Comparison of ENCODE assay signal across 29 mouse cellular contexts in the genomic region with DNA sequence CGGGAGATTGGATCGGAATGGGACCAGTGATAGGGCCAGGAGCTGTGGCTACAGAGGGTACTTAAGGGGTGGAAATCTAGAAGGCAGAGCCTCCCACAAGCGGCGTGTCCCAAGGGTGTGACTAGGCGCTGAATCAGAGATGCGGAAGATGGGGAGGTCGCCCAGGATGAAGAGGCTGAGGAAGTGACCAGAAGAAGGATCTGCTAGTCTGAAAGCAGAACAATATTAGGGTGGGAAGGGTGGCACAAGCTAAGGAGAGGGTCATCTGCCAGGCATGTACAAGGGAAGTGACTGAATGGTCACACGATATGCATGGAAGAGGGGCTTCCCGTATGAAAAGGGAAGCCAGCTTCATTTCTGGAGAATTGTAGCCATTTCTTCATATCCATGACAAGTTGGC.
DNase-seq lines count a peak whose midpoint lies in the region; ATAC-seq and TF ChIP-seq lines count a peak whose summit lies in the region.
"Had no signal": no experiment of that assay in that cellular context is flagged by ENCODE, and none has a peak within 500 bp of the region (broad histone marks: within the 10 kb centered on the region; RNA-seq: fewer than 3 reads in every experiment).

No protein-coding gene starts in this region.

- H3K36me3 ChIP-seq in hindbrain, embryonic 14.5 days (replicated peaks; ENCODE audit: control insufficient read depth, insufficient read depth), result no peaks in the 10 kb centered on the region
- H3K36me3 ChIP-seq: embryonic facial prominence, embryonic 10.5 days; embryonic facial prominence, embryonic 15.5 days; forebrain, embryonic 12.5 days; heart, embryonic 15.5 days; hindbrain, embryonic 12.5 days; midbrain, embryonic 12.5 days; neural tube, embryonic 15.5 days had no signal

- TF ChIP-seq POLR2A in lung, adult 2 months (IDR thresholded peaks at IDR 0.05; ENCODE audit: borderline replicate concordance, extremely low read depth, low read depth, low read length), result no peak

- WGBS in lung, adult 2 months, result 78% methylated on average over 9 of the region's 9 CpGs
- 96% methylated on average over 9 of the region's 9 CpGs for WGBS in hindbrain, embryonic 14.5 days

- no peak overlapping the region for H3K27ac ChIP-seq in hindbrain, embryonic 14.5 days
- H3K27ac ChIP-seq: embryonic facial prominence, embryonic 10.5 days; embryonic facial prominence, embryonic 15.5 days; forebrain, embryonic 12.5 days; heart, embryonic 15.5 days; hindbrain, embryonic 12.5 days; liver, embryonic 14.5 days; midbrain, embryonic 12.5 days; neural tube, embryonic 15.5 days had no signal

- no peak for TF ChIP-seq CTCF in lung, adult 2 months (IDR thresholded peaks at IDR 0.05; ENCODE audit: insufficient read depth, low read length)

- intact Hi-C loops in gastrocnemius, postnatal 14 days (cut with DNase I; ENCODE audit: low total_unique reads), result no loop called here

- peak; percentile 71 for ATAC-seq in megakaryocyte, adult 5-6 weeks (ENCODE audit: poor library complexity, severe bottlenecking)
- ATAC-seq in hindbrain, embryonic 14.5 days (ENCODE audit: low FRiP score), result no peak
- ATAC-seq: CD4-positive, CD25-positive, alpha-beta regulatory T cell, adult 4 months; intestine, postnatal 0 days had no signal

- H3K27me3 ChIP-seq in hindbrain, embryonic 14.5 days (ENCODE audit: control insufficient read depth, insufficient read depth, low read length), result no peaks in the 10 kb centered on the region
- H3K27me3 ChIP-seq: embryonic facial prominence, embryonic 15.5 days; forebrain, embryonic 12.5 days; heart, embryonic 15.5 days; hindbrain, embryonic 12.5 days; midbrain, embryonic 12.5 days; neural tube, embryonic 15.5 days had no signal

- no peaks in the 10 kb centered on the region for H3K9me3 ChIP-seq in hindbrain, embryonic 14.5 days (ENCODE audit: control insufficient read depth, low read length)
- H3K9me3 ChIP-seq: embryonic facial prominence, embryonic 10.5 days; embryonic facial prominence, embryonic 15.5 days; forebrain, embryonic 12.5 days; heart, embryonic 15.5 days; hindbrain, embryonic 12.5 days; midbrain, embryonic 12.5 days; neural tube, embryonic 15.5 days had no signal

- peak; percentile 18 for DNase-seq in gastrocnemius, postnatal 14 days
- no peak for DNase-seq in gastrocnemius, postnatal 4 days (ENCODE audit: low spot score in 2 of 2)
- peak; percentile 19 for DNase-seq in lung, postnatal 10 days
- no peak for DNase-seq in lung, adult 2 months
- DNase-seq in MN1 (ENCODE audit: low spot score), result no peak
- DNase-seq in hindbrain, embryonic 14.5 days (ENCODE audit: low spot score), result no peak
- DNase-seq: adrenal gland, adult 2 months; adrenal gland, postnatal 36 days; cerebellum, adult 2 months; cerebellum, postnatal 14 days; heart, adult 18-20 months; heart, postnatal 36 days; kidney, adult 9 months; kidney, postnatal 10 days; liver; retina, postnatal 1 day; right cerebral cortex, postnatal 14 days had no signal

- no peak overlapping the region for H3K4me2 ChIP-seq in hindbrain, embryonic 14.5 days (replicated peaks)
- H3K4me2 ChIP-seq: embryonic facial prominence, embryonic 15.5 days; forebrain, embryonic 12.5 days; hindbrain, embryonic 12.5 days; lung, embryonic 14.5 days; midbrain, embryonic 12.5 days; neural tube, embryonic 15.5 days had no signal

- H3K9ac ChIP-seq in hindbrain, embryonic 14.5 days, result no peak overlapping the region
- H3K9ac ChIP-seq: embryonic facial prominence, embryonic 15.5 days; forebrain, embryonic 12.5 days; heart, embryonic 15.5 days; hindbrain, embryonic 12.5 days; liver, embryonic 14.5 days; lung, embryonic 14.5 days; midbrain, embryonic 12.5 days; neural tube, embryonic 15.5 days had no signal

- no peak overlapping the region for H3K4me3 ChIP-seq in lung, adult 2 months (replicated peaks; ENCODE audit: extremely low read depth, low read depth, low read length)
- H3K4me3 ChIP-seq in hindbrain, embryonic 14.5 days (replicated peaks; ENCODE audit: low read length), result no peak overlapping the region
- H3K4me3 ChIP-seq: embryonic facial prominence, embryonic 10.5 days; embryonic facial prominence, embryonic 15.5 days; forebrain, embryonic 12.5 days; heart, embryonic 15.5 days; hindbrain, embryonic 12.5 days; midbrain, embryonic 12.5 days; neural tube, embryonic 15.5 days had no signal

- no peaks in the 10 kb centered on the region for H3K4me1 ChIP-seq in lung, adult 2 months (ENCODE audit: control insufficient read depth, insufficient read depth, low read length)
- no peaks in the 10 kb centered on the region; the same call in 1 of the 2 replicates for H3K4me1 ChIP-seq in hindbrain, embryonic 14.5 days (replicated peaks; ENCODE audit: control insufficient read depth, insufficient read depth, low read length)
- H3K4me1 ChIP-seq: embryonic facial prominence, embryonic 15.5 days had no signal

Comparison
In these comparisons a context has a peak if more than half of its experiments do, and no peak if none do; other contexts are left out.
1. DNase-seq: peak in gastrocnemius, postnatal 14 days (single experiment) and lung, postnatal 10 days (single experiment); none in gastrocnemius, postnatal 4 days (0 of 2), lung, adult 2 months (single experiment), MN1 (single experiment) and hindbrain, embryonic 14.5 days (single experiment).